Mouse (Mus musculus) retina, embryonic 14.5 days (tissue): Measurements from ENCODE around the gene Hist1h1c.
A peak's percentile ranks its signal among the peaks of the same experiment; 100 is the strongest.

ENCODE experiments used
- DNase-seq: peaks from one replicate; pipeline ENCODE4 v3.0.0-alpha.2; 2015; ENCODE audit warnings: low spot score

The Hist1h1c gene

GRCm38 (mm10) chr13:23745381-23746161, 7.0 kb downstream of the Hist1h1c start, which contains the start of gene Hist1h3c:
TSS of gene Hist1h3c (minus strand) at chr13:23745602.
- DNase-seq = peak; percentile 94

- peak; percentile 91 for DNase-seq
Observed at GRCm38 (mm10) chr13:23746201-23747080, 7.8 kb downstream of the Hist1h1c start, which contains the start of gene Hist1h2bb. TSS of gene Hist1h2bb (plus strand) at chr13:23746734.

GRCm38 (mm10) chr13:23747081-23747891, 8.7 kb downstream of the Hist1h1c start:
- no peak for DNase-seq

GRCm38 (mm10) chr13:23747892-23748288, 9.3 kb downstream of the Hist1h1c start:
- no peak for DNase-seq

- DNase-seq = no peak
Observed at GRCm38 (mm10) chr13:23749563-23750121, 11.0 kb downstream of the Hist1h1c start.

GRCm38 (mm10) chr13:23750839-23751477, 12.3 kb downstream of the Hist1h1c start, which contains the start of gene Hist1h2ab:
TSS of gene Hist1h2ab (plus strand) at chr13:23751126.
- peak; percentile 87 for DNase-seq

GRCm38 (mm10) chr13:23751478-23751956, 12.9 kb downstream of the Hist1h1c start:
- DNase-seq = no peak

- DNase-seq = peak; percentile 98
Observed at GRCm38 (mm10) chr13:23752067-23752741, 13.6 kb downstream of the Hist1h1c start, which contains the start of gene Hist1h3b. TSS of gene Hist1h3b (plus strand) at chr13:23752267.

- DNase-seq = no peak
Observed at GRCm38 (mm10) chr13:23752742-23753172, 14.1 kb downstream of the Hist1h1c start.

- no peak for DNase-seq
Observed at GRCm38 (mm10) chr13:23753314-23754078, 14.9 kb downstream of the Hist1h1c start.

GRCm38 (mm10) chr13:23755000-23755399, 16.4 kb downstream of the Hist1h1c start:
- no peak for DNase-seq

GRCm38 (mm10) chr13:23756790-23757189, 18.2 kb downstream of the Hist1h1c start, which contains the start of gene Hist1h4b:
TSS of gene Hist1h4b (plus strand) at chr13:23757013.
- peak; percentile 96 for DNase-seq

GRCm38 (mm10) chr13:23757211-23757773, 18.7 kb downstream of the Hist1h1c start:
- peak; percentile 63 for DNase-seq

GRCm38 (mm10) chr13:23757921-23758320, 19.3 kb downstream of the Hist1h1c start:
- no peak for DNase-seq

- DNase-seq = no peak
Observed at GRCm38 (mm10) chr13:23759251-23759771, 20.7 kb downstream of the Hist1h1c start.

- DNase-seq = no peak
Observed at GRCm38 (mm10) chr13:23759916-23760239, 21.3 kb downstream of the Hist1h1c start.

GRCm38 (mm10) chr13:23760240-23760971, 21.8 kb downstream of the Hist1h1c start:
- no peak for DNase-seq
